ENCODE assay signal across 19 mouse cellular contexts in genomic region chr9:123957911-123958413, GRCm38 (mm10). TPM values are rescaled to one million over a fixed set of nuclear protein-coding genes. Genes with fewer than 3 reads are reported as not detected.
A peak's percentile ranks its signal among the peaks of the same experiment; 100 is the strongest.
DNase-seq lines count a peak whose midpoint lies in the region; ATAC-seq and TF ChIP-seq lines count a peak whose summit lies in the region.
"Had no signal": no experiment of that assay in that cellular context is flagged by ENCODE, and none has a peak within 500 bp of the region (broad histone marks: within the 10 kb centered on the region; RNA-seq: fewer than 3 reads in every experiment).

No protein-coding gene starts in this region.

- H3K4me1 ChIP-seq in CH12.LX (ENCODE audit: control insufficient read depth in 1 of 2, insufficient read depth in 2 of 2) = peaks cover 18 to 64% of the 10 kb centered on the region in 2 experiments
- H3K4me1 ChIP-seq in liver, postnatal 0 days (ENCODE audit: insufficient read depth) = peaks cover 12% of the 10 kb centered on the region
- H3K4me1 ChIP-seq: forebrain, embryonic 12.5 days; lung, embryonic 15.5 days; neural tube, embryonic 13.5 days had no signal

- peak overlapping the region; percentile 86 for H3K27ac ChIP-seq in CH12.LX (ENCODE audit: insufficient read depth, low read depth)
- peak overlapping the region; percentile 56 for H3K27ac ChIP-seq in liver, postnatal 0 days (ENCODE audit: low read depth)
- H3K27ac ChIP-seq: forebrain, embryonic 12.5 days; lung, embryonic 15.5 days; neural tube, embryonic 13.5 days had no signal

- no peak for TF ChIP-seq RAD21 in CH12.LX (IDR thresholded peaks at IDR 0.05; ENCODE audit: low read depth, low read length)

- H3K36me3 ChIP-seq in CH12.LX (replicated peaks in 1 of 2; ENCODE audit: control insufficient read depth in 1 of 2, insufficient read depth in 1 of 2, low read length in 1 of 2) = no peaks in the 10 kb centered on the region
- H3K36me3 ChIP-seq in liver, postnatal 0 days (replicated peaks; ENCODE audit: insufficient read depth, low read length) = no peaks in the 10 kb centered on the region
- H3K36me3 ChIP-seq: forebrain, embryonic 12.5 days; lung, embryonic 15.5 days; neural tube, embryonic 13.5 days had no signal

- peak; percentile 36 for DNase-seq in 416B (ENCODE audit: low read depth)
- peak; percentile 70 for DNase-seq in CH12.LX (ENCODE audit: extremely low read depth)
- no peak for DNase-seq in liver, postnatal 0 days
- no peak for DNase-seq in cerebellum, adult 18-20 months
- no peak for DNase-seq in retina, postnatal 1 day
- no peak for DNase-seq in gastrocnemius, adult 8-10 months (ENCODE audit: low spot score in 2 of 2)
- DNase-seq: cerebellum, adult 11-12 months; kidney, adult 2 months; layer of hippocampus, postnatal 36 days; thymus, postnatal 36 days had no signal

- H3K79me2 ChIP-seq in CH12.LX (replicated peaks; ENCODE audit: control insufficient read depth, extremely low read depth, insufficient read depth, poor library complexity, severe bottlenecking) = no peaks in the 10 kb centered on the region

- peak; percentile 96 for ATAC-seq in erythroid progenitor cell, adult 5-6 weeks (replicated peaks; ENCODE audit: low FRiP score, poor library complexity, severe bottlenecking)
- peak; percentile 94 for ATAC-seq in liver, postnatal 0 days
- ATAC-seq: hindbrain, embryonic 16.5 days had no signal

- no peak for TF ChIP-seq POLR2A in CH12.LX (IDR thresholded peaks at IDR 0.05; ENCODE audit: low read depth, low read length)

- no peaks in the 10 kb centered on the region for H3K27me3 ChIP-seq in CH12.LX (replicated peaks)
- H3K27me3 ChIP-seq in liver, postnatal 0 days (ENCODE audit: insufficient read depth, low read length) = no peaks in the 10 kb centered on the region
- H3K27me3 ChIP-seq: forebrain, embryonic 12.5 days; lung, embryonic 15.5 days; neural tube, embryonic 13.5 days had no signal

- dilution Hi-C loops in CH12.LX (cut with MboI; ENCODE audit: extremely low pct_ligation_motif_present, extremely low pct_unique_long_range_greater_than_20kb, low sequenced_read_pairs) = no loop called here

- H3K9ac ChIP-seq in CH12.LX (ENCODE audit: insufficient read depth, low read depth) = no peak overlapping the region; the same call in 1 of the 2 replicates
- no peak overlapping the region for H3K9ac ChIP-seq in liver, postnatal 0 days (replicated peaks)
- H3K9ac ChIP-seq: forebrain, embryonic 12.5 days; lung, embryonic 15.5 days; neural tube, embryonic 13.5 days had no signal

- WGBS in liver, postnatal 0 days (ENCODE audit: insufficient replicate concordance) = 51% methylated on average over 3 of the region's 3 CpGs

- TF ChIP-seq EP300 in CH12.LX (IDR thresholded peaks at IDR 0.05; ENCODE audit: low read length) = no peak
- TF ChIP-seq EP300 in liver, postnatal 0 days (IDR thresholded peaks at IDR 0.05; ENCODE audit: low read depth) = peak; percentile 95

- no peak overlapping the region for H3K4me3 ChIP-seq in CH12.LX (replicated peaks in 1 of 3; ENCODE audit: low read depth in 2 of 3, low read length in 2 of 3, poor library complexity in 1 of 3)
- no peak overlapping the region for H3K4me3 ChIP-seq in liver, postnatal 0 days (ENCODE audit: low read depth, low read length)
- H3K4me3 ChIP-seq: forebrain, embryonic 12.5 days; lung, embryonic 15.5 days; neural tube, embryonic 13.5 days had no signal

- in situ Hi-C loops in CH12.LX (cut with MboI; ENCODE audit: low pct_ligation_motif_present, low pct_unique_long_range_greater_than_20kb, low sequenced_read_pairs) = no loop called here

- no peaks in the 10 kb centered on the region for H3K9me3 ChIP-seq in CH12.LX (replicated peaks; ENCODE audit: low read length)
- no peaks in the 10 kb centered on the region for H3K9me3 ChIP-seq in liver, postnatal 0 days (ENCODE audit: low read length)
- H3K9me3 ChIP-seq: forebrain, embryonic 12.5 days; lung, embryonic 15.5 days; neural tube, embryonic 13.5 days had no signal

- peak overlapping the region; percentile 34; the same call in 1 of the 2 replicates for H3K4me2 ChIP-seq in CH12.LX (ENCODE audit: insufficient read depth, low read depth, poor library complexity, severe bottlenecking)
- H3K4me2 ChIP-seq in liver, postnatal 0 days (ENCODE audit: low read depth, low read length) = no peak overlapping the region
- H3K4me2 ChIP-seq: forebrain, embryonic 12.5 days; lung, embryonic 15.5 days; neural tube, embryonic 13.5 days had no signal

- no peak for TF ChIP-seq CTCF in CH12.LX (conservative IDR thresholded peaks at IDR 0.05 in 1 of 2, IDR thresholded peaks at IDR 0.05 in 1 of 2; ENCODE audit: low read depth in 2 of 2, low read length in 2 of 2)
- no peak for TF ChIP-seq CTCF in liver, postnatal 0 days (IDR thresholded peaks at IDR 0.05; ENCODE audit: low read depth)

TF ChIP-seq in CH12.LX, 34 proteins besides CTCF, POLR2A, EP300 and RAD21:
- TF ChIP-seq MEF2A (IDR thresholded peaks at IDR 0.05; ENCODE audit: borderline replicate concordance, low read depth, low read length) = peak; percentile 95
- no peak for TF ChIP-seq MXI1 (IDR thresholded peaks at IDR 0.05; ENCODE audit: low read depth, low read length)
- TF ChIP-seq E2F4 (IDR thresholded peaks at IDR 0.05; ENCODE audit: insufficient replicate concordance, low read depth, low read length) = no peak
- TF ChIP-seq MAFK (IDR thresholded peaks at IDR 0.05; ENCODE audit: insufficient replicate concordance, low read length) = no peak
- no peak for TF ChIP-seq GABPA (IDR thresholded peaks at IDR 0.05; ENCODE audit: insufficient replicate concordance, low read depth, low read length)
- no peak for TF ChIP-seq CHD1 (IDR thresholded peaks at IDR 0.05; ENCODE audit: low read depth, low read length)
- TF ChIP-seq BHLHE40 (IDR thresholded peaks at IDR 0.05; ENCODE audit: low read depth, low read length) = no peak
- no peak for TF ChIP-seq PAX5 (IDR thresholded peaks at IDR 0.05; ENCODE audit: low read length)
- peak; percentile 46 for TF ChIP-seq ETS1 (conservative IDR thresholded peaks at IDR 0.05; ENCODE audit: low read depth, low read length)
- no peak for TF ChIP-seq ZMIZ1 (IDR thresholded peaks at IDR 0.05; ENCODE audit: low read depth, low read length)
- no peak for TF ChIP-seq POLR2AphosphoS2 (IDR thresholded peaks at IDR 0.05; ENCODE audit: low read depth, low read length)
- TF ChIP-seq MAX (IDR thresholded peaks at IDR 0.05; ENCODE audit: low read length) = no peak
- no peak for TF ChIP-seq SMC3 (IDR thresholded peaks at IDR 0.05; ENCODE audit: low read depth, low read length)
- TF ChIP-seq SIN3A (IDR thresholded peaks at IDR 0.05; ENCODE audit: low read length) = no peak
- no peak for TF ChIP-seq ZNF384 (IDR thresholded peaks at IDR 0.05; ENCODE audit: low read depth, low read length)
- TF ChIP-seq ELF1 (IDR thresholded peaks at IDR 0.05; ENCODE audit: low read depth, low read length) = no peak
- TF ChIP-seq IRF4 (IDR thresholded peaks at IDR 0.05; ENCODE audit: low read depth, low read length) = peak; percentile 38; the same call in 1 of the 2 replicates
- TF ChIP-seq HCFC1 (IDR thresholded peaks at IDR 0.05; ENCODE audit: low read depth, low read length) = no peak
- TF ChIP-seq UBTF (IDR thresholded peaks at IDR 0.05; ENCODE audit: low read depth, low read length) = no peak
- no peak for TF ChIP-seq ZKSCAN1 (IDR thresholded peaks at IDR 0.05; ENCODE audit: borderline replicate concordance, low read depth, low read length)
- no peak for TF ChIP-seq USF2 (conservative IDR thresholded peaks at IDR 0.05; ENCODE audit: low read depth, low read length)
- TF ChIP-seq CHD2 (IDR thresholded peaks at IDR 0.05; ENCODE audit: low read length) = no peak
- no peak for TF ChIP-seq MYC (IDR thresholded peaks at IDR 0.05; ENCODE audit: low read depth, low read length)
- TF ChIP-seq MAZ (IDR thresholded peaks at IDR 0.05; ENCODE audit: low read depth, low read length) = no peak

RNA-seq across cellular contexts. Expression of gene Ccr1, which starts 10.5 kb away (rescaled TPM):
- total RNA-seq in CH12.LX (2012; rRNA removed) (1.6 TPM in 2 replicates), CH12.LX (2014; rRNA removed) (4.9 and 5.8 TPM in 2 replicates)
- 1.2 and 1.6 TPM in 2 replicates for polyA plus RNA-seq in CH12.LX (2012; ENCODE audit: insufficient read length, low read depth)
- 7.1 and 24.9 TPM in 2 replicates for total RNA-seq in erythroid progenitor cell, adult 5-6 weeks (2015; ENCODE audit: low replicate concordance)
- 2.6 and 9.9 TPM in 2 replicates for total RNA-seq in erythroid progenitor cell, adult 5-6 weeks (2017; ENCODE audit: low replicate concordance)
- polyA plus RNA-seq in liver, postnatal 0 days (2015; fragmentation: Nextera tagmentation; extraction: Ambion mirVana) = 2.9 and 3.0 TPM in 2 replicates
- total RNA-seq in gastrocnemius, adult 8-10 months (2022) = under 1 TPM in 2 of 4 experiments, not detected in 2; 0.09 to 0.21 TPM

RNA-seq across cellular contexts. Expression of gene Ccr1l1, which starts 20.2 kb away (rescaled TPM):
- 0.08 and 0.25 TPM in 2 replicates for total RNA-seq in CH12.LX (2012; rRNA removed)
- total RNA-seq in CH12.LX (2014; rRNA removed) = not detected in 2 replicates
- not detected in 2 replicates for polyA plus RNA-seq in CH12.LX (2012; ENCODE audit: insufficient read length, low read depth)
- 6.7 TPM in 1 of 2 replicates, not detected in the other for total RNA-seq in erythroid progenitor cell, adult 5-6 weeks (2015; ENCODE audit: low replicate concordance)
- total RNA-seq in erythroid progenitor cell, adult 5-6 weeks (2017; ENCODE audit: low replicate concordance) = 1.0 TPM in 1 of 2 replicates, not detected in the other
- 0.09 TPM in 1 of 2 replicates, not detected in the other for polyA plus RNA-seq in liver, postnatal 0 days (2015; fragmentation: Nextera tagmentation; extraction: Ambion mirVana)
- total RNA-seq in gastrocnemius, adult 8-10 months (2022) = not detected
- total RNA-seq: layer of hippocampus, postnatal 36 days had no signal
- polyA plus RNA-seq: embryonic facial prominence, embryonic 14.5 days; forebrain, embryonic 12.5 days; heart, postnatal 0 days; hindbrain, embryonic 16.5 days; limb, embryonic 11.5 days; lung, embryonic 15.5 days; neural tube, embryonic 13.5 days; stomach, embryonic 16.5 days had no signal

Comparison
In these comparisons a context has a peak if more than half of its experiments do, and no peak if none do; other contexts are left out.
1. DNase-seq: peak in 416B (single experiment) and CH12.LX (single experiment); none in liver, postnatal 0 days (single experiment), cerebellum, adult 18-20 months (0 of 2), retina, postnatal 1 day (single experiment) and gastrocnemius, adult 8-10 months (0 of 2).